Mouse (Mus musculus): ENCODE data around the gene Ier5l.

Ier5l gene

GRCm38 (mm10) chr2:30441518-30442497, 32.2 kb downstream of the Ier5l start:
- DNase-seq (ENCODE audit: low spot score), result peak; percentile 81

- peak; percentile 86 for DNase-seq (ENCODE audit: low spot score)
Observed at GRCm38 (mm10) chr2:30440701-30441517, 33.1 kb downstream of the Ier5l start.

GRCm38 (mm10) chr2:30440211-30440700, 33.8 kb downstream of the Ier5l start:
- no peak for DNase-seq (ENCODE audit: low spot score)

- no peak for DNase-seq (ENCODE audit: low spot score)
Observed at GRCm38 (mm10) chr2:30439631-30440030, 34.4 kb downstream of the Ier5l start.

- DNase-seq (ENCODE audit: low spot score), result no peak
Observed at GRCm38 (mm10) chr2:30437791-30438190, 36.2 kb downstream of the Ier5l start.

- DNase-seq (ENCODE audit: low spot score), result no peak
Observed at GRCm38 (mm10) chr2:30436809-30437208, 37.2 kb downstream of the Ier5l start.

- peak; percentile 74 for DNase-seq (ENCODE audit: low spot score)
Observed at GRCm38 (mm10) chr2:30436156-30436545, 37.9 kb downstream of the Ier5l start.

DNA sequence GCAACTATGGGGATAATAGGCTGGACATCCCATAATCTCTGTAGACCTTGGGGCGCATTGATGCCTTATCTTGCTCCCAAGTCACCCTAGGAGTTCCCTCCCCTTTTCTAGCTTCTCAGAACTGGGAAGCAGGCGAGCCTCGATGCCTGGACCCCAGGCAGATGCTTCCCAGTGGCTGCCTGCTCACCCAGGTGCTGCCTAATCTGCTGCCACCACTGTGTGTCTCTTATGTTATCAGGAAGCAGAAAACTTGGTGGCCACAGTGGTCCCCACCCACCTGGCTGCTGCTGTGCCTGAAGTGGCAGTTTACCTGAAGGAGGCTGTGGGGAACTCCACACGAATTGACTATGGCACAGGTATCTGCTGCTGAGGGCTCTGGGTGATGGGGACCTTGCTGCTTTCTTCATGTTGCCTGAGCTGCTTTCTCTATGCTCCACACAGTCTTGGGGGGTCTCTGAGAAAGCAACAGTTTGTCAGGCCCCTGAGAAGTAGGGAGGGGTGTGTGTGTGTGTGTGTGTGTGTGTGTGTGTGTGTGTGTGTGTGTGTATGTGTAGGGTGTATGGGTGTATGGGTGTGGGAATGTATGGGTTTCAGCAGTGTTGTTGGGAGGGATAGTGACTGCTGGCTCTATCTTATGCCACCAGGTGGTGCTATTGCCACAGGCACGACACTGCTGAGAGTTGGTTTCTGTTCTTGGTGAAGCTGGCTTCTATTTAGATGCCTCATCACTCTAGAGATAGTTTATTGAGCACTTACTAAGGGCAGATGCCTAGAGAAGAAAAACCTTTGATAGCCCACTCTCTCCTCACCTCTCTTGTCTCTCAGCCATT, 38.5 kb downstream of the Ier5l start:
- DNase-seq (ENCODE audit: low spot score), result peak; percentile 73

GRCm38 (mm10) chr2:30429156-30429555, 44.9 kb downstream of the Ier5l start:
- no peak for DNase-seq (ENCODE audit: low spot score)
